Mouse (Mus musculus): ENCODE results near the gene Olfr1423. TPM values are rescaled to one million over a fixed set of nuclear protein-coding genes. Genes with fewer than 3 reads are reported as not detected.
"Not testable (repeated sequence)": the region's sequence is repeated elsewhere in the genome, so short reads cannot be mapped to it uniquely, and the experiment has no call there.

Gene Olfr1423
- polyA plus RNA-seq, 1 experiment, result not detected

DNA sequence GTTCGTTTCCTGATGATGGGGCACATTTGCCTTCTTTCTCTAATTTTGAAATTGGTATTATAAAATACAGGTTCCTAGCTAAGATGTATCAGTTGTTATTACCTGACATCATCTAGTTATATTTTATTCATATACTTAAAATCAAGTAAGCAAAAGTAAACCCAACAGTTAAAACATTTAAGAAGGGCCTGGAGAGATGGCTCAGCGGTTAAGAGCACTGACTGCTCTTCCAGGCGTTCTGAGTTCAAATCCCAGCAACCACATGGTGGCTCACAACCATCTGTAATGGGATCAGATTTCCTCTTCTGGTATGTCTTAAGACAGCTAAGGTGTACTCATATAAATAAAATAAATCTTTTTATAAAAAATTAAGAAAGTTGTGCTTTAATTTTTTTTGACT, 53.3 kb downstream of the Olfr1423 start:
- 93% methylated on average over 3 of the region's 3 CpGs for WGBS
- Histone ChIP-seq H3K4me1 (ENCODE audit: control insufficient read depth, insufficient read depth, insufficient read length) (no peaks in the 10 kb centered on the region), H3K27ac (ENCODE audit: insufficient read depth, low read length) (no peak overlapping the region), H3K4me3 (ENCODE audit: extremely low read depth, insufficient read depth, insufficient read length) (no peak overlapping the region), H3K27me3 (ENCODE audit: control insufficient read depth, insufficient read depth, low read length) (no peaks in the 10 kb centered on the region), H3K36me3 (ENCODE audit: control insufficient read depth, insufficient read depth, low read length) (peaks cover 49% of the 10 kb centered on the region)
- no peak for DNase-seq (ENCODE audit: low read depth in 1 of 2, low spot score in 2 of 2)
- TF ChIP-seq POLR2A (IDR thresholded peaks at IDR 0.05; ENCODE audit: low read depth, low read length), result no peak
- no peak for TF ChIP-seq CTCF (IDR thresholded peaks at IDR 0.05; ENCODE audit: extremely low read depth, insufficient read depth, insufficient read length, insufficient replicate concordance)

DNA sequence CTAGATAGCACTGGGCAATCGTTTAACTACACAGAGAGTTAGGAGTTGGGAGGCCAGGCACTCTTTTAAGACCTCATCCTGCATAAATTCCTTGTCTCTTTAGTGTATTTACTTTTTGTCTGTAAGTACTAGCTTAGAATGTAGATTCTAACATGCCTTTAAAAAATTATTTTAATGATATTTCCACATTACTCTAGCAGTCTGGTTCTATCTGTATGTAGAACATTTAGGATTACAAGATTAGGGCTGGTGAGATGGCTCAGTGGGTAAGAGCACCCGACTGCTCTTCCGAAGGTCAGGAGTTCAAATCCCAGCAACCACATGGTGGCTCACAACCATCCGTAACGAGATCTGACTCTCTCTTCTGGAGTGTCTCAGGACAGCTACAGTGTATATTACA, 56.5 kb downstream of the Olfr1423 start:
- 92% methylated on average over 5 of the region's 5 CpGs for WGBS

More for the DNA sequence above, 56.5 kb downstream of the Olfr1423 start:
- not testable (repeated sequence) for H3K4me1 ChIP-seq (ENCODE audit: control insufficient read depth, insufficient read depth, insufficient read length); H3K27me3 ChIP-seq (ENCODE audit: control insufficient read depth, insufficient read depth, low read length); DNase-seq (ENCODE audit: low read depth in 1 of 2, low spot score in 2 of 2); H3K4me3 ChIP-seq (ENCODE audit: extremely low read depth, insufficient read depth, insufficient read length); H3K27ac ChIP-seq (ENCODE audit: insufficient read depth, low read length)
- H3K36me3 ChIP-seq (ENCODE audit: control insufficient read depth, insufficient read depth, low read length), result peaks cover 47% of the 10 kb centered on the region

Other genes starting within 250 kb of the Olfr1423 start
- gene Stx3, start 221.9 kb downstream of the Olfr1423 start, polyA plus RNA-seq (2012; rRNA removed), result 1.9 and 2.0 TPM in 2 replicates
- not detected in 2 replicates for gene Olfr1417, start 202.1 kb downstream of the Olfr1423 start, polyA plus RNA-seq (2012; rRNA removed)
- not detected in 2 replicates for gene Olfr1418, start 180.3 kb downstream of the Olfr1423 start, polyA plus RNA-seq (2012; rRNA removed)
- not detected in 2 replicates for gene Olfr1419, start 166.2 kb downstream of the Olfr1423 start, polyA plus RNA-seq (2012; rRNA removed)
- not detected in 2 replicates for gene Olfr1420, start 154.8 kb downstream of the Olfr1423 start, polyA plus RNA-seq (2012; rRNA removed)
- 12.6 and 13.7 TPM in 2 replicates for gene Patl1, start 128.9 kb downstream of the Olfr1423 start, polyA plus RNA-seq (2012; rRNA removed)
- 9.5 and 9.6 TPM in 2 replicates for gene Osbp, start 75.4 kb downstream of the Olfr1423 start, polyA plus RNA-seq (2012; rRNA removed)
- gene Olfr1424, start 21.4 kb upstream of the Olfr1423 start, polyA plus RNA-seq (2012; rRNA removed), result not detected in 2 replicates
- not detected in 2 replicates for gene Olfr1425, start 36.4 kb upstream of the Olfr1423 start, polyA plus RNA-seq (2012; rRNA removed)
- not detected in 2 replicates for gene Olfr1426, start 50.7 kb upstream of the Olfr1423 start, polyA plus RNA-seq (2012; rRNA removed)
- not detected in 2 replicates for gene Olfr1427, start 62.0 kb upstream of the Olfr1423 start, polyA plus RNA-seq (2012; rRNA removed)
- gene Olfr1428, start 74.6 kb upstream of the Olfr1423 start, polyA plus RNA-seq (2012; rRNA removed), result not detected in 2 replicates
- not detected in 2 replicates for gene Olfr76, start 81.9 kb upstream of the Olfr1423 start, polyA plus RNA-seq (2012; rRNA removed)
- not detected in 2 replicates for gene Olfr1555-ps1, start 128.8 kb upstream of the Olfr1423 start, polyA plus RNA-seq (2012; rRNA removed)
- gene Olfr1431, start 159.3 kb upstream of the Olfr1423 start, polyA plus RNA-seq (2012; rRNA removed), result not detected in 2 replicates
- gene Olfr1432, start 191.3 kb upstream of the Olfr1423 start, polyA plus RNA-seq (2012; rRNA removed), result not detected in 2 replicates
- not detected in 2 replicates for gene Olfr262, start 200.3 kb upstream of the Olfr1423 start, polyA plus RNA-seq (2012; rRNA removed)
- gene Olfr235, start 219.7 kb upstream of the Olfr1423 start, polyA plus RNA-seq (2012; rRNA removed), result not detected in 2 replicates
- not detected in 2 replicates for gene Olfr1434, start 238.5 kb upstream of the Olfr1423 start, polyA plus RNA-seq (2012; rRNA removed)